Mouse (Mus musculus) cerebellum, adult 2 months (tissue): ENCODE measurements around the gene Top3a. TPM values are rescaled to one million over a fixed set of nuclear protein-coding genes. Genes with fewer than 3 reads are reported as not detected.

Source experiments
- DNase-seq, 2 experiments: peaks; one replicate each; pipeline ENCODE4 v3.0.0; 2021
- H3K27ac ChIP-seq: fragments of 200-500 bp; 2 replicates; pipeline ENCODE4 v1.5.1; 2012; ENCODE audit warnings: low read length, control low read depth, inconsistent platforms; ENCODE audit not compliant: insufficient read depth
- H3K27me3 ChIP-seq: fragments of 200-500 bp; 2 replicates; pipeline ENCODE4 v1.6.1; 2012; ENCODE audit warnings: inconsistent platforms, mild to moderate bottlenecking, low read length, moderate library complexity; ENCODE audit not compliant: control insufficient read depth, insufficient read depth
- H3K4me1 ChIP-seq: fragments of 200-500 bp; 2 replicates; pipeline ENCODE4 v1.6.1; 2011; ENCODE audit warnings: low read length; ENCODE audit not compliant: control insufficient read depth, insufficient read depth
- H3K4me3 ChIP-seq: fragments of 200-500 bp; replicated peaks from 2 replicates; pipeline ENCODE3; 2011; ENCODE audit warnings: mild to moderate bottlenecking, low read depth, low read length, control low read depth; ENCODE audit not compliant: insufficient read depth
- CTCF ChIP-seq: fragments of 200-500 bp; IDR thresholded peaks from 2 replicates; pipeline ENCODE4 v1.5.1; 2011; ENCODE audit warnings: low read depth, mild to moderate bottlenecking, control low read depth, low read length, moderate library complexity, borderline replicate concordance; ENCODE audit not compliant: insufficient read depth
- POLR2A ChIP-seq: fragments of 200-500 bp; IDR thresholded peaks from 2 replicates; pipeline ENCODE4 v1.6.1; 2011; ENCODE audit warnings: low read length, control low read depth, borderline replicate concordance; ENCODE audit not compliant: insufficient read depth
- WGBS: fragments of 180-500 bp; shearing (Covaris S2); methylation state at CpG from one replicate; pipeline ENCODE4 v1.1.7; 2018; 5-methylcytosine and 5-hydroxymethylcytosine counted together
- polyA plus RNA-seq: library from polyadenylated mRNA; depleted of rRNA; stranded (reverse); fragments of >200 nt; gene quantifications from 2 replicates; pipeline ENCODE4 v1.2.3, GENCODE M21; 2012

Gene Top3a
- polyA plus RNA-seq, 1 experiment: 6.8 TPM

- DNase-seq: no peak
- H3K4me3 ChIP-seq: no peak overlapping the region
- WGBS: 86% methylated on average over 8 of the region's 8 CpGs
- TF ChIP-seq POLR2A: no peak
- no peak for TF ChIP-seq CTCF
- peaks cover 25% of the 10 kb centered on the region for H3K4me1 ChIP-seq
- no peak overlapping the region for H3K27ac ChIP-seq
- no peaks in the 10 kb centered on the region for H3K27me3 ChIP-seq
Measured at GRCm38 (mm10) chr11:60784179-60784922, 7.2 kb upstream of the Top3a start.

DNA sequence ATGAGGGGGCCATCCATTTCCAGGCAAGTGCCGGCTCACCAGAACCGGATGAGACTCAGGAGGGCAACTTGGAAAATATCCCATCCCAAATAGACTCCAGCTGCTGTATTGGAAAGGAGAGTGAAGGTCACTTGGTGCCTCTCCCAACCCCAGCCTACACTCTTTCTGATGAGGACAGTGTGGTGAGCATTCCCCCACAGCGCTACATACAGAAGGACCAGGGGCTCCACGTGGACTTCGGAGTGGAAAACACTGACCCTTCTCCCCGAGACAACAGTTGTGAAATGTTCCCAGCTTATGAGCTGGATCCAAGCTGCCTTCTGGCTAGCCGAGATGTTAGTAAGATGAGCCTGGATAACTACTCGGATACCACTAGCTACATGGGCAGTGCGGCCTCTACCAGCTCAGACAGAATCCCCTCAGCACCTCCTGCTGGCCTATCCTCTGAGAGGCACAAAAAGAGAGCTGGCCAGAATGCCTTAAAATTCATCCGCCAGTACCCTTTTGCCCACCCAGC, 2.6 kb upstream of the Top3a start:
- H3K4me1 ChIP-seq: peaks cover 26% of the 10 kb centered on the region
- peak overlapping the region; percentile 26 for H3K4me3 ChIP-seq
- DNase-seq: no peak
- H3K27me3 ChIP-seq: no peaks in the 10 kb centered on the region
- WGBS: 62% methylated on average over 10 of the region's 10 CpGs
- H3K27ac ChIP-seq: no peak overlapping the region
- TF ChIP-seq POLR2A (no peak), CTCF (no peak)

- 23% methylated on average over 16 of the region's 16 CpGs for WGBS
Measured at GRCm38 (mm10) chr11:60777801-60778370, 721 bp upstream of the Top3a start.

GRCm38 (mm10) chr11:60776107-60776828, 897 bp downstream of the Top3a start:
- H3K4me3 ChIP-seq: peak overlapping the region; percentile 83
- peaks cover 16% of the 10 kb centered on the region for H3K4me1 ChIP-seq
- H3K27me3 ChIP-seq: no peaks in the 10 kb centered on the region
- H3K27ac ChIP-seq: no peak overlapping the region
- 4% methylated on average over 17 of the region's 17 CpGs for WGBS
- DNase-seq: no peak
- TF ChIP-seq CTCF: no peak
- no peak for TF ChIP-seq POLR2A

More at GRCm38 (mm10) chr11:60777801-60778370, 721 bp upstream of the Top3a start:
- no peaks in the 10 kb centered on the region for H3K27me3 ChIP-seq
- no peak for DNase-seq
- peak overlapping the region; percentile 83 for H3K4me3 ChIP-seq
- H3K27ac ChIP-seq: peak overlapping the region; percentile 37; the same call in 1 of the 2 replicates
- H3K4me1 ChIP-seq: peaks cover 23% of the 10 kb centered on the region
- TF ChIP-seq CTCF: no peak

GRCm38 (mm10) chr11:60775578-60775977, 1.6 kb downstream of the Top3a start:
- no peaks in the 10 kb centered on the region for H3K27me3 ChIP-seq
- H3K27ac ChIP-seq: no peak overlapping the region
- WGBS: 50% methylated on average over 6 of the region's 6 CpGs
- H3K4me3 ChIP-seq: no peak overlapping the region
- peaks cover 13% of the 10 kb centered on the region for H3K4me1 ChIP-seq
- DNase-seq: no peak
- TF ChIP-seq CTCF (no peak), POLR2A (no peak)

DNA sequence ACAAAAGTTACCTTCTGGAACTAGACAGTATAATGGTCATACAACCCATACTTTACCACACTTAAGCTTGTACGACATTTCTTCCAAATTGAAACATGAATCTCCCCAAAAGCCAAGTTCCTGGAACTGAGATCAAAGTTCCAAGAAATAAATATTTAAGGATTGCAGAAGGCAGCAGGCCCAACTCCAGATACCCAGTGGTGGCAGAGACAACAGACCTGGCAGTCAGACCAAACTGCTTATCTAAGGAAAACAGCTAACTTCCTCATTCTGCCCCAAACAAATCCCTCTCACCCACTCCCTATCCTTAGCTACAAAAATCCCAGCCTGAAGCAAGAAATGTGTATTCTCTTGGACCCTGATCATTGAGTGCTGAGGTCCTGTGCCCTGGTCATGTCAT, 2.3 kb downstream of the Top3a start:
- H3K4me1 ChIP-seq: peaks cover 10% of the 10 kb centered on the region
- H3K27me3 ChIP-seq: no peaks in the 10 kb centered on the region
- DNase-seq: no peak
- 82% methylated on average over 1 of the region's 1 CpGs for WGBS
- TF ChIP-seq CTCF (no peak), POLR2A (no peak)
- no peak overlapping the region for H3K27ac ChIP-seq
- no peak overlapping the region for H3K4me3 ChIP-seq

DNA sequence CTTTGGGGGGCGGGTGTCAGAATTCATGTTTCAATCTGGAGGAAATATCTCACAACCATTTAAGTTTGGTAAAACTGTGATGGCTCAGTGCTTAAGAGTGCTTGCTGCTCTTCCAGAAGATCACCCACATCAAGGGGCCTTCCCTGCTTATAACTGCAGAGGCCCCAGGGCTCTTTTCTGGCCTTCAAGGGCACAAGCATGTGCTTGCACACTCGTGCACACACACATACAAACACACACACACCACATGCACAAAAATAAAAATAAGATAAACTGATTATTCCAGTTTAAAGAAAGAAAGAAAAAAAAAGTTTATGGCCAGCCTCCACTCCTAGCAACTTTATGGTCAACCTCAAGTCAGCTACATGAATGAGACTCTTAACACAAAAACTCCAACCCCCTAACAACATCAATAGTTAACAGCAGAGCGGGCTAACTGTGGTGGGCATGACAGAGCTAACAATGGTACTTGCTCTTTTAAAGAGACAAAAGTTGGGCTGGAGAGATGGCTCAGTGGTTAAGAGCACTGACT, 2.9 kb downstream of the Top3a start:
- H3K27me3 ChIP-seq: no peaks in the 10 kb centered on the region
- H3K27ac ChIP-seq: no peak overlapping the region
- TF ChIP-seq POLR2A: no peak
- TF ChIP-seq CTCF: no peak
- WGBS: 88% methylated on average over 3 of the region's 3 CpGs
- H3K4me3 ChIP-seq: no peak overlapping the region
- DNase-seq: no peak
- H3K4me1 ChIP-seq: peaks cover 4% of the 10 kb centered on the region; the same call in 1 of the 2 replicates
